Mouse (Mus musculus): Measurements from ENCODE around the gene Klhl22.

DNA sequence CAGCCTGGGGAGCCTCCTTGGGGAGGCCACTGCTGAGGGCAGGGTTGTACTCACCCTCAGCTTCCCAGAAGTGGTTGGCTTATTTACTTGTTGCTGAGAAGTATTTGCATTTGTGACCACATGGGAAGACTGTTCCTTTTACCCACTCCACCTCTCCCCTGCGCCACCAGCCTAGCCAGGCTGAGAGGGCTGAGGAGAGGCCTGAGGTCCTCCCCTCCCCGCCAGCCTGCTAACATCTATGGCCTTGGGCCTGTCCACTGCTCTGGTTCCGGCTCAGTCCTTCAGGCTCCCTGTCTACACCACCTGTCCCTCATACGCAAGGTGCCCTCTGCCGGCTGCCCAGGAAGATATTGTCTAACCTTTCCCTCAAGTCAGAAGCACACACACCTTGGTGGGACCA, 36.2 kb downstream of the Klhl22 start:
- TF ChIP-seq POLR2A (IDR thresholded peaks at IDR 0.05; ENCODE audit: borderline replicate concordance, low read depth, low read length), result no peak
- no peak for TF ChIP-seq CTCF (IDR thresholded peaks at IDR 0.05; ENCODE audit: low read depth, low read length)

Data from bone marrow macrophage, adult 2 months (primary cell).